Mouse (Mus musculus): ENCODE measurements around the gene Krtap3-3. TPM values are rescaled to one million over a fixed set of nuclear protein-coding genes. Genes with fewer than 3 reads are reported as not detected.
A peak's percentile ranks its signal among the peaks of the same experiment; 100 is the strongest.
"Not testable (repeated sequence)": the region's sequence is repeated elsewhere in the genome, so short reads cannot be mapped to it uniquely, and the experiment has no call there.

Gene Krtap3-3
- polyA plus RNA-seq (2015; fragmentation: Nextera tagmentation; extraction: Ambion mirVana) = not detected in 2 replicates

GRCm38 (mm10) chr11:99550765-99551164, at the start of gene Krtap3-3:
Krtap3-3 (minus strand) TSS chr11:99550865.
- H3K4me3 ChIP-seq (ENCODE audit: low read length) = no peak within 1 kb of the TSS
- ATAC-seq (ENCODE audit: low read depth) = no peak
- no peaks in the 10 kb centered on the region for H3K27me3 ChIP-seq (ENCODE audit: control insufficient read depth, insufficient read depth, low read depth, low read length)
- no peak within 1 kb of the TSS for H3K4me2 ChIP-seq (ENCODE audit: low read depth, low read length)
- no peak within 1 kb of the TSS for H3K9ac ChIP-seq (ENCODE audit: low read length)
- H3K36me3 ChIP-seq (ENCODE audit: control insufficient read depth, insufficient read depth, low read length) = no peaks in the 10 kb centered on the region
- H3K27ac ChIP-seq (ENCODE audit: low read length) = no peak within 1 kb of the TSS
- no peaks in the 10 kb centered on the region for H3K9me3 ChIP-seq (ENCODE audit: control insufficient read depth, low read length)
- no peaks in the 10 kb centered on the region for H3K4me1 ChIP-seq (replicated peaks; ENCODE audit: control insufficient read depth, insufficient read depth, low read length)
- WGBS = 68% methylated on average over 4 of the region's 4 CpGs

GRCm38 (mm10) chr11:99597742-99598141, 47.1 kb upstream of the Krtap3-3 start, which contains the start of gene Krtap9-3:
Krtap9-3 (minus strand) TSS chr11:99598105.
- H3K27ac ChIP-seq (ENCODE audit: low read length); ATAC-seq (ENCODE audit: low read depth); H3K4me2 ChIP-seq (ENCODE audit: low read depth, low read length); H3K4me3 ChIP-seq (ENCODE audit: low read length); H3K9me3 ChIP-seq (ENCODE audit: control insufficient read depth, low read length); H3K4me1 ChIP-seq (replicated peaks; ENCODE audit: control insufficient read depth, insufficient read depth, low read length); H3K36me3 ChIP-seq (ENCODE audit: control insufficient read depth, insufficient read depth, low read length); H3K27me3 ChIP-seq (ENCODE audit: control insufficient read depth, insufficient read depth, low read depth, low read length); H3K9ac ChIP-seq (ENCODE audit: low read length): not testable (repeated sequence)
- WGBS = 58% methylated on average over 6 of the region's 6 CpGs

- no peak for ATAC-seq (ENCODE audit: low read depth)
- 69% methylated on average over 6 of the region's 6 CpGs for whole genome bisulfite sequencing
- Histone ChIP-seq H3K4me1 (replicated peaks; ENCODE audit: control insufficient read depth, insufficient read depth, low read length) (no peaks in the 10 kb centered on the region), H3K9ac (ENCODE audit: low read length) (no peak within 1 kb of the TSS), H3K9me3 (ENCODE audit: control insufficient read depth, low read length) (no peaks in the 10 kb centered on the region), H3K4me3 (ENCODE audit: low read length) (no peak within 1 kb of the TSS), H3K27ac (ENCODE audit: low read length) (no peak within 1 kb of the TSS), H3K4me2 (ENCODE audit: low read depth, low read length) (no peak within 1 kb of the TSS), H3K27me3 (ENCODE audit: control insufficient read depth, insufficient read depth, low read depth, low read length) (no peaks in the 10 kb centered on the region), H3K36me3 (ENCODE audit: control insufficient read depth, insufficient read depth, low read length) (no peaks in the 10 kb centered on the region)
These were observed 40.3 kb upstream of the Krtap3-3 start, which contains the start of gene Krtap1-3 for GRCm38 (mm10) chr11:99590981-99591380. Krtap1-3 (minus strand) TSS chr11:99591339.

- no peak overlapping the region for H3K4me2 ChIP-seq (ENCODE audit: low read depth, low read length)
- no peaks in the 10 kb centered on the region for H3K4me1 ChIP-seq (replicated peaks; ENCODE audit: control insufficient read depth, insufficient read depth, low read length)
- H3K27ac ChIP-seq (ENCODE audit: low read length) = no peak overlapping the region
- no peaks in the 10 kb centered on the region for H3K36me3 ChIP-seq (ENCODE audit: control insufficient read depth, insufficient read depth, low read length)
- no peaks in the 10 kb centered on the region for H3K27me3 ChIP-seq (ENCODE audit: control insufficient read depth, insufficient read depth, low read depth, low read length)
- H3K9me3 ChIP-seq (ENCODE audit: control insufficient read depth, low read length) = no peaks in the 10 kb centered on the region
- no peak for ATAC-seq (ENCODE audit: low read depth)
- WGBS = 71% methylated on average over 7 of the region's 7 CpGs
- H3K9ac ChIP-seq (ENCODE audit: low read length) = no peak overlapping the region
- no peak overlapping the region for H3K4me3 ChIP-seq (ENCODE audit: low read length)
These were observed 34.4 kb upstream of the Krtap3-3 start for GRCm38 (mm10) chr11:99585096-99585495.

GRCm38 (mm10) chr11:99583245-99583704, 32.6 kb upstream of the Krtap3-3 start, which contains the start of gene Krtap1-4:
Krtap1-4 (minus strand) TSS chr11:99583654.
- Histone ChIP-seq H3K36me3 (ENCODE audit: control insufficient read depth, insufficient read depth, low read length) (no peaks in the 10 kb centered on the region), H3K27me3 (ENCODE audit: control insufficient read depth, insufficient read depth, low read depth, low read length) (no peaks in the 10 kb centered on the region), H3K4me2 (ENCODE audit: low read depth, low read length) (no peak within 1 kb of the TSS), H3K4me1 (replicated peaks; ENCODE audit: control insufficient read depth, insufficient read depth, low read length) (no peaks in the 10 kb centered on the region), H3K9ac (ENCODE audit: low read length) (no peak within 1 kb of the TSS), H3K9me3 (ENCODE audit: control insufficient read depth, low read length) (no peaks in the 10 kb centered on the region), H3K4me3 (ENCODE audit: low read length) (no peak within 1 kb of the TSS), H3K27ac (ENCODE audit: low read length) (no peak within 1 kb of the TSS)
- ATAC-seq (ENCODE audit: low read depth) = no peak
- WGBS = 79% methylated on average over 5 of the region's 5 CpGs

- 53% methylated on average over 6 of the region's 6 CpGs for WGBS
- no peak for ATAC-seq (ENCODE audit: low read depth)
- Histone ChIP-seq H3K4me1 (replicated peaks; ENCODE audit: control insufficient read depth, insufficient read depth, low read length) (no peaks in the 10 kb centered on the region), H3K27ac (ENCODE audit: low read length) (no peak overlapping the region), H3K36me3 (ENCODE audit: control insufficient read depth, insufficient read depth, low read length) (no peaks in the 10 kb centered on the region), H3K27me3 (ENCODE audit: control insufficient read depth, insufficient read depth, low read depth, low read length) (no peaks in the 10 kb centered on the region), H3K9me3 (ENCODE audit: control insufficient read depth, low read length) (no peaks in the 10 kb centered on the region), H3K9ac (ENCODE audit: low read length) (no peak overlapping the region), H3K4me3 (ENCODE audit: low read length) (no peak overlapping the region), H3K4me2 (ENCODE audit: low read depth, low read length) (no peak overlapping the region)
These were observed 30.9 kb upstream of the Krtap3-3 start for GRCm38 (mm10) chr11:99581564-99581963.

- no peak for ATAC-seq (ENCODE audit: low read depth)
- no peak overlapping the region for H3K9ac ChIP-seq (ENCODE audit: low read length)
- H3K27me3 ChIP-seq (ENCODE audit: control insufficient read depth, insufficient read depth, low read depth, low read length) = no peaks in the 10 kb centered on the region
- no peak overlapping the region for H3K4me3 ChIP-seq (ENCODE audit: low read length)
- H3K4me1 ChIP-seq (replicated peaks; ENCODE audit: control insufficient read depth, insufficient read depth, low read length) = no peaks in the 10 kb centered on the region
- WGBS = 64% methylated on average over 5 of the region's 5 CpGs
- H3K27ac ChIP-seq (ENCODE audit: low read length) = no peak overlapping the region
- no peak overlapping the region for H3K4me2 ChIP-seq (ENCODE audit: low read depth, low read length)
- no peaks in the 10 kb centered on the region for H3K36me3 ChIP-seq (ENCODE audit: control insufficient read depth, insufficient read depth, low read length)
- no peaks in the 10 kb centered on the region for H3K9me3 ChIP-seq (ENCODE audit: control insufficient read depth, low read length)
These were observed 30.4 kb upstream of the Krtap3-3 start for GRCm38 (mm10) chr11:99581051-99581450.

- Histone ChIP-seq H3K4me2 (ENCODE audit: low read depth, low read length) (no peak within 1 kb of the TSS), H3K9me3 (ENCODE audit: control insufficient read depth, low read length) (no peaks in the 10 kb centered on the region), H3K9ac (ENCODE audit: low read length) (no peak within 1 kb of the TSS), H3K4me3 (ENCODE audit: low read length) (no peak within 1 kb of the TSS), H3K27ac (ENCODE audit: low read length) (no peak within 1 kb of the TSS), H3K4me1 (replicated peaks; ENCODE audit: control insufficient read depth, insufficient read depth, low read length) (no peaks in the 10 kb centered on the region), H3K27me3 (ENCODE audit: control insufficient read depth, insufficient read depth, low read depth, low read length) (no peaks in the 10 kb centered on the region), H3K36me3 (ENCODE audit: control insufficient read depth, insufficient read depth, low read length) (no peaks in the 10 kb centered on the region)
- ATAC-seq (ENCODE audit: low read depth) = no peak
- WGBS = 83% methylated on average over 6 of the region's 6 CpGs
These were observed 30.0 kb upstream of the Krtap3-3 start, which contains the start of gene Krtap1-5 for GRCm38 (mm10) chr11:99580636-99581035. Krtap1-5 (minus strand) TSS chr11:99581016.

GRCm38 (mm10) chr11:99574106-99574505, 23.4 kb upstream of the Krtap3-3 start:
- Histone ChIP-seq H3K4me1 (replicated peaks; ENCODE audit: control insufficient read depth, insufficient read depth, low read length) (0 out of 2 replicates have a peak, but pooled peaks cover 2% of the 10 kb centered on the region), H3K9me3 (ENCODE audit: control insufficient read depth, low read length) (no peaks in the 10 kb centered on the region), H3K4me3 (ENCODE audit: low read length) (no peak overlapping the region), H3K36me3 (ENCODE audit: control insufficient read depth, insufficient read depth, low read length) (no peaks in the 10 kb centered on the region), H3K4me2 (ENCODE audit: low read depth, low read length) (peak overlapping the region; percentile 39), H3K27me3 (ENCODE audit: control insufficient read depth, insufficient read depth, low read depth, low read length) (no peaks in the 10 kb centered on the region), H3K9ac (ENCODE audit: low read length) (peak overlapping the region; percentile 49; the same call in 1 of the 2 replicates), H3K27ac (ENCODE audit: low read length) (no peak overlapping the region)
- ATAC-seq (ENCODE audit: low read depth) = peak; percentile 70; the same call in 1 of the 2 replicates
- 1% methylated on average over 7 of the region's 7 CpGs for WGBS
